Mouse (Mus musculus): ENCODE data around the gene Fdxr. TPM values are rescaled to one million over a fixed set of nuclear protein-coding genes. Genes with fewer than 3 reads are reported as not detected.

Fdxr gene
- polyA plus RNA-seq, 1 experiment from 2014 or later = 14.2 TPM

DNA sequence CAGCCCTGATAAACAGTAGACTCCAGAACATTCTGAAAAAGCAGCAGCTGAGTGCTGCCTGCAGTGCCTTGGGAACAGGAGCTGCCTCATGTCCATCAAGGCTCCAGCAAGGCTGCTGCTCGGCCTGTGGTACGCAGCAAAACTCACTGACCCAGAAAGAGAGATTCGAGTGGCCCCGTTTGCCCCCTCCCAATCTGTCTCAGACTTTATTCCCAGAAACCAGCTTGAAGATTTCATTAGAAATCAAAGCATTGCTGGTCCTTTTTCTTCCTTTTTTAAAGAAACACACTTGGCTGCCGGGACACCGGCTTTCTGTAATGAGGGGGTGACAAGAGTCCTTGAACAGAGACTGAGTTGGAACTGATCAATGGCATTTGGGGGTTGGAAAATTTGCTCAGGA lies 51.5 kb downstream of the Fdxr start:
- no peak overlapping the region for H3K4me2 ChIP-seq (ENCODE audit: low read length)
- 87% methylated on average over 6 of the region's 6 CpGs for WGBS
- no peak overlapping the region for H3K4me3 ChIP-seq (ENCODE audit: low read depth, low read length)
- no peak for DNase-seq (ENCODE audit: low spot score)
- H3K27me3 ChIP-seq (replicated peaks; ENCODE audit: control insufficient read depth, insufficient read depth, low read length) = no peaks in the 10 kb centered on the region; the same call in 1 of the 2 replicates
- H3K9me3 ChIP-seq (ENCODE audit: control insufficient read depth, low read length) = no peaks in the 10 kb centered on the region
- no peak for ATAC-seq (replicated peaks; ENCODE audit: low FRiP score, low TSS enrichment, low read depth)
- H3K9ac ChIP-seq (ENCODE audit: low read length) = no peak overlapping the region
- H3K36me3 ChIP-seq (ENCODE audit: control insufficient read depth, insufficient read depth, low read length) = no peaks in the 10 kb centered on the region
- H3K4me1 ChIP-seq (replicated peaks; ENCODE audit: control insufficient read depth, insufficient read depth, low read length) = peaks cover 22% of the 10 kb centered on the region
- no peak overlapping the region for H3K27ac ChIP-seq (ENCODE audit: low read depth)

DNA sequence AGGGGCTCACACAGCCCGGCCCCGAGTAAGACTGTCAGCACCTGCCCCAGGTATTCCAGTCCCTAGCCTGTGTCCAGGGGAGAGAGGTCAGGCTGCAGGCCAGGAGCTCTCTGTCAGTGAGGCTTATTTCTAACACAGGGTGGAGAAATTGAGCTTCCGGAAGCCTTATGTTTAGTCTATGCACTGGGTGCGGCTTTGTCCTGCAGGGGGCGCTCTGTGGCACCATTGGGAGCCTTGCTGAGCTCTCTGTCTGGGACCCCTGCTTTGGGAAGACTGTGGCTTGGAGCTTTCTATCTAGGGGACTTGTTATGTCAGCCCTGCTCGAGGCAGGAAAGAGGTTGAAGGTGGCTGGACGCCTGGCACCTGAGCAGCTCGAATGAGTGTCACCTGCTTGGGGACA lies 52.0 kb downstream of the Fdxr start:
- H3K9me3 ChIP-seq (ENCODE audit: control insufficient read depth, low read length) = no peaks in the 10 kb centered on the region
- ATAC-seq (replicated peaks; ENCODE audit: low FRiP score, low TSS enrichment, low read depth) = no peak
- H3K4me2 ChIP-seq (ENCODE audit: low read length) = no peak overlapping the region
- H3K36me3 ChIP-seq (ENCODE audit: control insufficient read depth, insufficient read depth, low read length) = no peaks in the 10 kb centered on the region
- H3K4me1 ChIP-seq (replicated peaks; ENCODE audit: control insufficient read depth, insufficient read depth, low read length) = peaks cover 22% of the 10 kb centered on the region
- peak; percentile 83 for DNase-seq (ENCODE audit: low spot score)
- H3K27ac ChIP-seq (ENCODE audit: low read depth) = no peak overlapping the region
- 54% methylated on average over 8 of the region's 8 CpGs for WGBS
- no peak overlapping the region for H3K9ac ChIP-seq (ENCODE audit: low read length)
- H3K27me3 ChIP-seq (replicated peaks; ENCODE audit: control insufficient read depth, insufficient read depth, low read length) = no peaks in the 10 kb centered on the region; the same call in 1 of the 2 replicates
- no peak overlapping the region for H3K4me3 ChIP-seq (ENCODE audit: low read depth, low read length)

DNA sequence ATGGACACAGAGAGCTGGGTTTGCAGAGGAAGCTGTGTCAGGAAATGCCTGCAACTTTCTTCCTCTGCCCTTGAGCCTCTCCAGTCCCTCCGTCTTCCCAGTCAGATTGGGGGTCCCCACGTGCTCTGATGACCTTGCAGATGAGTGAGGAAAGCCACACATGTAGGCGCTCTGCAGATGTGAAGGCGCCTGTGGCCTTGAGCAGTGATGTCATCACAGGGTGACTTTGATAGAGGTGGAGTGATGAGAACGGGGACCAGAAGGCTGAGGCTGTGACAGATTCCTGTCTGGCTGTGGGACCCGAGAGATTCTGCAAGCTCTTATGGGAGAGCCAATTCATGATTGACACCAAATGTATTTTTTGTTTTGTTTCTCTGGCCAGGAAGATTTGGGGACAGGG lies 53.0 kb downstream of the Fdxr start:
- Histone ChIP-seq H3K4me2 (ENCODE audit: low read length) (no peak overlapping the region), H3K4me1 (replicated peaks; ENCODE audit: control insufficient read depth, insufficient read depth, low read length) (peaks cover 31% of the 10 kb centered on the region), H3K36me3 (ENCODE audit: control insufficient read depth, insufficient read depth, low read length) (no peaks in the 10 kb centered on the region), H3K27me3 (replicated peaks; ENCODE audit: control insufficient read depth, insufficient read depth, low read length) (no peaks in the 10 kb centered on the region; the same call in 1 of the 2 replicates), H3K9me3 (ENCODE audit: control insufficient read depth, low read length) (no peaks in the 10 kb centered on the region), H3K9ac (ENCODE audit: low read length) (no peak overlapping the region), H3K4me3 (ENCODE audit: low read depth, low read length) (no peak overlapping the region), H3K27ac (ENCODE audit: low read depth) (no peak overlapping the region)
- WGBS = 61% methylated on average over 6 of the region's 6 CpGs
- ATAC-seq (replicated peaks; ENCODE audit: low FRiP score, low TSS enrichment, low read depth) (no peak), DNase-seq (ENCODE audit: low spot score) (no peak)

DNA sequence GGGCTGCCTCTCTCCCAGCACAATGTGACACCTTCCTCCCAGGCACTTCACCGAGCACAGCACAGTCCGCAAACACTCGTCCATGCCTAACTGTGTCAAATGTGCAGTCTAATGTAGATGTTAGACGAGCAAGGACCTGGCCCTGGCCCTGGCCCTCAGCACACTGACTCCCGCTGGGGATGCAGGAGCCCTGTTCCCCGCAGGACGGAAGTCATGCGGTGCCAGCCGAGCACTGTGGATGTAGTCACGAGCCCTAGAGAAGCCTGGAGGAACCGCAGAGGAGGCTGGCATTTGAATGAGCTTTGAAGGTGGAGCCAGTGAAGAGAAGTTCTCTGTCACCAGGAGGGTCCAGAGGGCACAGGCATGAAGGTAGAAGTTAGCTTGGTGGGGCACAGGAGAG lies 53.4 kb downstream of the Fdxr start:
- H3K36me3 ChIP-seq (ENCODE audit: control insufficient read depth, insufficient read depth, low read length) = no peaks in the 10 kb centered on the region
- WGBS = 74% methylated on average over 11 of the region's 11 CpGs
- H3K27ac ChIP-seq (ENCODE audit: low read depth) = no peak overlapping the region
- H3K4me2 ChIP-seq (ENCODE audit: low read length) = no peak overlapping the region
- DNase-seq (ENCODE audit: low spot score) (no peak), ATAC-seq (replicated peaks; ENCODE audit: low FRiP score, low TSS enrichment, low read depth) (no peak)
- no peaks in the 10 kb centered on the region for H3K9me3 ChIP-seq (ENCODE audit: control insufficient read depth, low read length)
- peaks cover 32% of the 10 kb centered on the region for H3K4me1 ChIP-seq (replicated peaks; ENCODE audit: control insufficient read depth, insufficient read depth, low read length)
- H3K4me3 ChIP-seq (ENCODE audit: low read depth, low read length) = no peak overlapping the region
- no peak overlapping the region for H3K9ac ChIP-seq (ENCODE audit: low read length)
- no peaks in the 10 kb centered on the region; the same call in 1 of the 2 replicates for H3K27me3 ChIP-seq (replicated peaks; ENCODE audit: control insufficient read depth, insufficient read depth, low read length)

DNA sequence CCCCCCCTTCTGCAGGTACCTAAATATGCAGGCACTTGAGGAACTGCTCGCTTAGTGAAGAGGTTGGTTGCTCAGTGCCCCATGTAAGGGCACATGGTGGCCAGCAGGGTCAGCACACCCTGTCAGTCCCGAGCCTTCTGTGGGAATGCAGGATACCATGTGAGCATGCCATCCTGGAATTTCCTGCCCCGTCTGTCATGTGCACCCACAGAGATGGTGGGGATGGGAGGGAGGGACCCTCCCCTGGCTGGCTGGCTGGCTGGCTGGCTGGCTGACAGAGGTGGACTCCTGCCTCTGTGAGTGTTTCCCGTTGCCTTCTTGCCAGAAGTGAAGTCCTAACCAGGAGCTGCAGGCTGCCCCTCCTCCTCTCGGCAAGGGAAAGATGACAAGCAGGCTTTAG lies 54.3 kb downstream of the Fdxr start:
- DNase-seq (ENCODE audit: low spot score) (no peak), ATAC-seq (replicated peaks; ENCODE audit: low FRiP score, low TSS enrichment, low read depth) (no peak)
- Histone ChIP-seq H3K36me3 (ENCODE audit: control insufficient read depth, insufficient read depth, low read length) (no peaks in the 10 kb centered on the region), H3K4me3 (ENCODE audit: low read depth, low read length) (no peak overlapping the region), H3K4me2 (ENCODE audit: low read length) (no peak overlapping the region), H3K9me3 (ENCODE audit: control insufficient read depth, low read length) (no peaks in the 10 kb centered on the region), H3K9ac (ENCODE audit: low read length) (no peak overlapping the region), H3K27me3 (replicated peaks; ENCODE audit: control insufficient read depth, insufficient read depth, low read length) (no peaks in the 10 kb centered on the region), H3K27ac (ENCODE audit: low read depth) (no peak overlapping the region), H3K4me1 (replicated peaks; ENCODE audit: control insufficient read depth, insufficient read depth, low read length) (peaks cover 32% of the 10 kb centered on the region)
- 26% methylated on average over 5 of the region's 5 CpGs for WGBS

DNA sequence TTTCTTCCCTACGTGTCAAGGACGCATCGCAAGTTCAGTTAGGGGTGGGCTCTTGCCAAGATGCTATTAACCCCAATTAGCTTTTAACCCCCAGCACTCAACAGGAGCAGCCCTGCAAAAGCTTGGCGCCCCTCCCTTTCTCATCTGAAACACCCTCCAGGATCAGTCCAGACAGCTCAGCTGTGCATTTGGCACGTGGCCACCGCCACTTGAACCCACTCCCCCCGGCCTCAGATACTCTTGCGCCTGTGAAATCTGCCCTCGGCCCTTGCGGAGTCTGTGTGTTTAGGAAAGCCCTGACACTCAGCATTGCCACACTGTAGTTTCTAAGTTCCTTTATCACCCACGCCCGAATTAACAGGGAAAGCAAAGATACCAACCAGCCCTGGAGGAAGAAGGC lies 54.8 kb downstream of the Fdxr start:
- Histone ChIP-seq H3K4me1 (replicated peaks; ENCODE audit: control insufficient read depth, insufficient read depth, low read length) (peaks cover 32% of the 10 kb centered on the region), H3K4me3 (ENCODE audit: low read depth, low read length) (no peak overlapping the region), H3K27me3 (replicated peaks; ENCODE audit: control insufficient read depth, insufficient read depth, low read length) (no peaks in the 10 kb centered on the region), H3K4me2 (ENCODE audit: low read length) (no peak overlapping the region), H3K36me3 (ENCODE audit: control insufficient read depth, insufficient read depth, low read length) (no peaks in the 10 kb centered on the region), H3K9ac (ENCODE audit: low read length) (no peak overlapping the region), H3K27ac (ENCODE audit: low read depth) (no peak overlapping the region), H3K9me3 (ENCODE audit: control insufficient read depth, low read length) (no peaks in the 10 kb centered on the region)
- DNase-seq (ENCODE audit: low spot score) (no peak), ATAC-seq (replicated peaks; ENCODE audit: low FRiP score, low TSS enrichment, low read depth) (no peak)
- WGBS = 28% methylated on average over 12 of the region's 12 CpGs

DNA sequence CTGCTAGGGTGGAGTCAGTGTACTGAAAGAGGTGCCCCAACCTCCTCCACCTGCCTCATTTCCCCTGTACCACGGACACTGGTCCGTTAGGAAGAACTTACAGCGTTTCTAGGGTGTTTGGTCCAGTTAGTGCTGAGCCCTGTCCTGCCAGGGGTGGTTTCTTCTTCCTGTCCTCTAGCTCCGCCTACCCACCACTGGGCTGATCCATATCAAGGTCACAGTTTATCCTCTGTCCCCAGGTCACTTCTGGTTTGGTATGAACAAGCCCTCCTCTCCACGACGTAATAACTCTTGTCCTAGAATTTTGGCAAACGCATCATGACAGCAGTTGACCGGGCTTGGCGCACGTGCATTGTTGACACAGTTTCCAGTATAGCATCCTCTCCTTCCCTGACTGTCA lies 57.2 kb downstream of the Fdxr start:
- H3K4me3 ChIP-seq (ENCODE audit: low read depth, low read length) = no peak overlapping the region
- no peaks in the 10 kb centered on the region for H3K36me3 ChIP-seq (ENCODE audit: control insufficient read depth, insufficient read depth, low read length)
- WGBS = 85% methylated on average over 10 of the region's 10 CpGs
- no peak overlapping the region for H3K4me2 ChIP-seq (ENCODE audit: low read length)
- no peak for ATAC-seq (replicated peaks; ENCODE audit: low FRiP score, low TSS enrichment, low read depth)
- H3K4me1 ChIP-seq (replicated peaks; ENCODE audit: control insufficient read depth, insufficient read depth, low read length) = peaks cover 32% of the 10 kb centered on the region
- no peaks in the 10 kb centered on the region for H3K9me3 ChIP-seq (ENCODE audit: control insufficient read depth, low read length)
- no peak overlapping the region for H3K9ac ChIP-seq (ENCODE audit: low read length)
- no peaks in the 10 kb centered on the region for H3K27me3 ChIP-seq (replicated peaks; ENCODE audit: control insufficient read depth, insufficient read depth, low read length)
- H3K27ac ChIP-seq (ENCODE audit: low read depth) = no peak overlapping the region
- DNase-seq (ENCODE audit: low spot score) = no peak

DNA sequence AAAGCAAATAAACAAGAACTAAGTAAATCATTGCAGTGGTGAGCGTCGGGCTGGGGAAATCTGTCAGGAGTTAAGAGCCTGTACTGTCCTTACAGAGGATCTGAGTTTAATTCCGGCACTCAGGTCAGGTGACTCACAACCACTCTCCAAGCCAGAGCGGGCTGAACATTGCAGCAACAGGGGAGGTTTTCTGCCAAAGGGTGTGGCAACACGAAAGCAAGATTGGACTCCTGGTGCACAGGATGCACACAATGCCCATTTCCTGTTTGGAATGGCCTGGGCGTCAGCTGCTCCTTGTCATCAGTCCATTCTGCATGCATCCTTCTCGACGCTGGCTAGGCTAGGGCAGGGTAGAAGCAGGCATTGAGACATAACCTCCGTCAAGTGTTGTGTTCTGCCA lies 57.6 kb downstream of the Fdxr start:
- ATAC-seq (replicated peaks; ENCODE audit: low FRiP score, low TSS enrichment, low read depth) (0 out of 2 replicates have a peak, but pooled peaks have one; percentile 26), DNase-seq (ENCODE audit: low spot score) (no peak)
- no peaks in the 10 kb centered on the region for H3K27me3 ChIP-seq (replicated peaks; ENCODE audit: control insufficient read depth, insufficient read depth, low read length)
- H3K27ac ChIP-seq (ENCODE audit: low read depth) = no peak overlapping the region
- H3K9ac ChIP-seq (ENCODE audit: low read length) = no peak overlapping the region
- no peaks in the 10 kb centered on the region for H3K36me3 ChIP-seq (ENCODE audit: control insufficient read depth, insufficient read depth, low read length)
- no peaks in the 10 kb centered on the region for H3K9me3 ChIP-seq (ENCODE audit: control insufficient read depth, low read length)
- 48% methylated on average over 9 of the region's 9 CpGs for WGBS
- peaks cover 32% of the 10 kb centered on the region for H3K4me1 ChIP-seq (replicated peaks; ENCODE audit: control insufficient read depth, insufficient read depth, low read length)
- H3K4me3 ChIP-seq (ENCODE audit: low read depth, low read length) = no peak overlapping the region
- H3K4me2 ChIP-seq (ENCODE audit: low read length) = no peak overlapping the region

Measured in intestine, embryonic 14.5 days (tissue).